Mouse (Mus musculus): ENCODE measurements around the gene Rab37.
A peak's percentile ranks its signal among the peaks of the same experiment; 100 is the strongest.

Gene Rab37

GRCm38 (mm10) chr11:115131768-115132381 is 40.6 kb downstream of the Rab37 start:
- DNase-seq (ENCODE audit: low read depth, low spot score), result no peak

DNA sequence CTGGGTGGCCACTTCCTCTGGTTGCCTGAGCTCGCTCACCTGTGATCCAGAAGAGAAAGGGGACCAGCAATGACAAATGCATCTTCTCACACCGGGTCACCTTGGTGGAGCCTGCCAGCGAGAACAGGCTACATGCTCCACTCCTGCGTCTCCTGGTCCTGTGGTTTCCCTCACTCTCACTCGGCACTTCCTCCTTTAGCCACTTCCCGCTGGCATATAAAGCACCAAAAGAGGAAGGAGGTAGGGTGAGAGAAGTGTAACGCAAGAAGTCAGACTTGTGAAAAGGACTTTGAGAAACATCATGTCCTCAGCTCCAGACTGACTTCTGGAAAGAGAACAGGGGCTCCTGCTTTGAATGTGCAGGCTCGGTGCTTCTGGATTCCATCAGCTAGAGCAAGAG is 42.6 kb downstream of the Rab37 start, which contains the start of gene Cd300lf:
Gene Cd300lf (minus strand): TSS at position 193 of the 400 bp plus-strand sequence.
- DNase-seq (ENCODE audit: low read depth, low spot score), result peak; percentile 43

DNA sequence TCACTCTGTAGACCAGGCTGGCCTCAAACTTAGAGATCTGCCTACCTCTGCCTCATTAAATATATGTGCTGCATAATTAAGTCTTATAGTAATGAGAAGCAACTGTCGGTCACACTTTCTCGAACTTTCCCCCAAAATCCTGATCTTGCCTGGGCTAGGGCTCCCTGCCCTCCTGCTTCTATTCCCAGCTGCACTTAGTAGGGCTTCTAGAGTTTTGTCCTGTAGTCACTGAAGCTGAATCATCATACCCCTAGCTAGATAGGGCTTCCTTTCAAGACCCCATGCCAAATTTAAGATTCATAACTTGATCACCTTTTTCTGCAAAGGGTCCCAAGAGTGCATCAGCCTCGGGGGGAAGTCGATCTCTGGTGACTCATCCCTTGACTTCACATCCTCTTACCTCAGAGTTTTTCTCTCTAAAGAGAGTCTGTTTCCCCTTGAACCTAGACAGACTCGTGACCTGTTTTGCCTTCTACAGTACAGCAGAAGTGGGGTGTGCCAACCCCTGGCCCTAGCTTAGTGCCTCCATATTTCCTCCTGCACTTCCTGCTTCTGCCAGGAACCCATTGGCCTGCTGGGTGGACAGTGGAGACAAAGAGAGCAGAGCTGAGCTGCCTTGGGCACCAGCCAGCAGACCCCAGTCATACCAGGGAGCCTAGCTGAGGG is 47.5 kb downstream of the Rab37 start:
- DNase-seq (ENCODE audit: low read depth, low spot score), result no peak

DNA sequence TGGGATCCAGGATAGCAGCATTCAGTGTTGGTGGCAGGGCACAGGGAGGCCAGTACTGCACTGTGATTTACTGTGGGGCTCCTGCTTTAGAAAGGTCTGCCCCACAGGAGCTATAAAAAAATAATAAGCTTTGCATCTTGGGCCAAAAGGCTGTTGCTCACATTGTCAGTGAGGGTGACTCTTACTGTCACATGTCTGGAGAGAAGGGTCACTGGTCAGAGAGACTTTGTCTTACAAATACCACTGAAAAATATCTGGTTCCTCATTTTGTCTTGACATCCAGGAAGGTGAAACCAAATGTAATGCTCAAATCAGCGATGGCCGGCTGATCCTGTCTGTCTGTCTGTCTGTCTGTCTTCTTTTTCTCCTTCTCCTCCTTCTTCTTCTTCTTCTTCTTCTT is 50.7 kb downstream of the Rab37 start:
- no peak for DNase-seq (ENCODE audit: low read depth, low spot score)

- DNase-seq (ENCODE audit: low read depth, low spot score), result no peak
Measured at GRCm38 (mm10) chr11:115147813-115148212, 56.6 kb downstream of the Rab37 start.

DNA sequence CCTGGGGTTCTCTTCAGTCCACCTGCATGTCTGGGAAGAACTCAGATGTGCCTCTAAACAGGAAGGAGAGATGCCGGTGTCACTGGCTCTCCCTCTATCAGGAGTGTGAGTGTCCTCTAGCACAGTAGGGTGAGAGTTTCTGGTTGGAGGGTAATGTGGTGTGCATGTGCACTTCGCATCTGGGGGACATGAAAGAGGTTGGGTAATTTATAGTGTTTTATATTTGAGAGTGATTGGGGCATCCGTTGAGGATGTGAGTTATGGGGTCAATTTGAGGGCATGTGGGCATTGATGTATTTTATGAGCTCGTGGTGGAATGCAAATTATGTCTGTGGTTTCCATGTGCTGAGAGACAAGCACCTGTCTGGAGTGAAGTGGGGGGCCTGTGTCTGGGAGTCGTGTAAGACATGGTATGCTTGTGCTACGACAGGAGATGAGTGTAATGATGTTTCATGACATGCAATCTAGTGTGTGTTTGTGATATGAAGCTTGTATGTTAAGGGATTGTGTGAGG is 59.6 kb downstream of the Rab37 start:
- no peak for DNase-seq (ENCODE audit: low read depth, low spot score)

- peak; percentile 91 for DNase-seq (ENCODE audit: low read depth, low spot score)
Measured at GRCm38 (mm10) chr11:115151755-115152429, 60.7 kb downstream of the Rab37 start.

DNA sequence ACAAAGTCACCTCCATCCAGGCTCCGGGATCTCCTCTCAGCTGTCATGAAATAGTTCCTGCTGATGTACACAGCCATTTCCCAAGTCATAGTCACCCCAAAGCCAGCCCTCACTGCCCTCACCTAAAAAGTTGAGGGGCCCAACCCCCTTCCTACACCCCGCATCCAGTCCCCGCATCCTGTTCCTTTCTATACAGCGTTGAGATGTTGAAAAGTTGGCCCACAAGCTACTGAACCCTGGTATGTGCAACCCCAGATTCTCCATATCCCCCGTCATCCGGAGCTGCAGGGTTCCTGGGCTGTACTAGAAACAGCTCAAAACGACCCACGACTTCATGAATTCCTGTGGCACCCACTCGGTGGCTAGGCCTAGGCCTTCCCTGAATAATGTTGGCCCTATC is 61.9 kb downstream of the Rab37 start:
- DNase-seq (ENCODE audit: low read depth, low spot score), result no peak

- peak; percentile 82 for DNase-seq (ENCODE audit: low read depth, low spot score)
Measured at GRCm38 (mm10) chr11:115153699-115154292, 62.6 kb downstream of the Rab37 start.

GRCm38 (mm10) chr11:115155053-115155634 is 63.9 kb downstream of the Rab37 start:
- no peak for DNase-seq (ENCODE audit: low read depth, low spot score)

- DNase-seq (ENCODE audit: low read depth, low spot score), result no peak
Measured at GRCm38 (mm10) chr11:115157933-115158719, 66.9 kb downstream of the Rab37 start.

DNA sequence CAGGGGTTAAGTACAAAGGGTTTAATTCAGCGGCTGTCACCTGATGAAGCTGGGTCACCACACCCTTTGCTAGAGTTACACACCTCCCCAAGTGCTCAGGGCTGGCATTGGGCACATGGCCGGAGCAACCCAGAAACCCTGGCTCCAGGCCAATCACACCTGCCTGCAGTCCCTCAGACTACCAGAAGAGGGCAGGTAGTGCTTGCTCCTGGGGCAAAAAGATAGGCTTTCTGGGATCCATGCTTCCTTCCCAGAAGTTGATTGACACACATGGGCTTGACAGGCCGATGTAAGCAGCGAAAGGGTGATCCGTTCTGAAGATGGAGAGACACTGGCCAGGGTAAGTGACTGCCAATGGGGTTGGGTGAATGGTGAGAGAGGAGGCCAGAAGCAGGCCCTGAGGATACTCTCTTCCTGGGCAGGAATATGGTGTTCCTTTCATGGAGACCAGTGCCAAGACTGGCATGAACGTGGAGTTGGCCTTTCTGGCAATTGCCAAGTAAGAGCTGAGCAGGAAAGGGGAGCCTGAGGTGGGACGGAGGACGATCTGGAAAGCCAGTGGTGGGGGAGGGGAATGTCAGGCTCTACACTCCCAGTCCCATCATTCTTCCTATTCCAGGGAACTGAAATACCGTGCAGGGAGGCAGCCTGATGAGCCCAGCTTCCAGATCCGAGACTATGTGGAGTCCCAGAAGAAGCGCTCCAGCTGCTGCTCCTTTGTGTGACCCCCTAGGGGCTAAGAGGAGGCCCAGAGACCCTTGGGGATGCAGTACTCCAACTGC is 69.0 kb downstream of the Rab37 start:
- DNase-seq (ENCODE audit: low read depth, low spot score), result peak; percentile 76

DNA sequence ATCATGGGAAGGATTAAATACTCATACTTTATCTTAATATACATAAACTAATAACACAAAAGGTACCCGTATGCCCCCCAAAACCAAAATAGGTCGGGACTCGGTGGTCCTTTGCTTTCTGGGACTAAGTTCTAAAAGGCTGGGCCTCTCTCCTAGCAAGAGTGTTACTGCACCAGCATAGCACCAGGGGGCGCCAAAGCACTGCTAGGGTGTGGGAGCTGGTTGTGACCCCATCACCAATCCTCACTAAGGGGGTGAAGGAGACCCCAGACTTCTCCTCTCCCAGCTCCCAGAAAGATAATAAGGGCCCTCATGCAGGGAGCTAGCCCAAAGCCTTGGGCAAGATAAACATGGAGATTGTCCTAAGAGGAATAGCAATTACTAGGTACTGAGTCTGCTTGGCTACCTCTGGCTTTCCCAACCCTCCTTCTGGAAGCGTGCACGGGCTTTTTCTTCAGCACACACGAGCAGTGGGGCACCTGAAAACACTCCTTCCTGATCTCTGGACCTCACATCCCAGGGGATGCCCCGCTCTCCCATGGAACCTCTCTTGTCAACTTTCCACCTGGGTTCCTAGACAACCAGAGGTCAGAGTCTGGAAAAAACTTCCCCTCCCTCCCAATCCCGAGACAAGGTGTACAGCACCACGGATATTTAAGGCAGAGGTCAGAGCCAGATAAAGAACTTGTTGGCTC is 69.8 kb downstream of the Rab37 start:
- peak; percentile 65 for DNase-seq (ENCODE audit: low read depth, low spot score)

- DNase-seq (ENCODE audit: low read depth, low spot score), result no peak
Measured at GRCm38 (mm10) chr11:115161578-115162204, 70.5 kb downstream of the Rab37 start.

DNA sequence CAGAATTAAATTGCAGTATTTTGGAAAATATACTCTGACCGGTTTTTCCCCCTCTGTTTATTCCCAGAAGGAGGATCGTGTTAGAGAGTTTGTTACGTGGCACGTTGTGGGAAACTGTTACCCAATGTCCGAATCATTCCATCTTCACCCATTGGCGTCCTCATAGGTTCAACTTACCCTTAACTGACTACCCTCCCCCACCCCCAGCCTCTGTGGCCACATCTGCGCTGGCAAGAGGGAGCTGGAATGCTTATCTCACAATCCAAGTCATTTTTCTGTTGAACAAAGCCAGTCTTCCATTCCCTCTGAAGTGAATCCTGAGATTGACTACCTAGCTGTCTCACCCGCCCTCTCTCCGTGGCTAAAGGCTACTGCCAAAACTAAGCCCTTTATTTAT is 71.0 kb downstream of the Rab37 start:
- DNase-seq (ENCODE audit: low read depth, low spot score), result no peak

DNA sequence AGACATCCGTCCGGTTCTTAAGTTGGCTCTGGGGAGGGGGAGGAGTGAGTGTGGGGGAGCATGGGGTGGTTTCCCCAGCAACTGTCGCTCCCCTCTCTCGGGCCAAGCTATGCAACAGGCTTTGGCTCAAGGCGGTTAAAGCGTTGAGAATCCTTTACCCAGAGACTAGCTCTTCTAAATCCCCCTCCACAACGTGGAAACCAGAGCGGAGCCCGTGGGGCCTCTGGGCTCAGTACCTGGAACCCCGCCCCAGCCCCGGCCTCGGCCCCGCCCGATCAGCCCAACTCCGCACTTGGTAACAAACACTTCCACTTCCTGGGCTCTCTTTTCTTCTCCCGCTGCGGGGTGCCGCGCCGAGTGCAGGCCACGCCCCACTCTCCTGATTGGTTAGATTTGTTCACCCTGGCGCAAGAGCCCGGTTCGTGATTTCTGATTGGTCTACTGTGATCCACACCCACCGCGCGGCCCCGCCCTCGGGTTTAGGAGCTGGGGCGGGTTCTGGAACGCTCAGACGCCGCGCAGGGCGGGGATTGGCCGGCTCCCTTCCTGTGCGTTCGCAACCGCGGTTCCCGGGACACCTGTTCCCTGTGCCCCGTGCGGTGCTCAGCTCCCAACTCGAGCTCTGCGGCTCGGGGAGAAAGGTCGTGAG is 71.7 kb downstream of the Rab37 start, which contains the start of gene Slc9a3r1:
Gene Slc9a3r1 (plus strand): TSS at position 510 of the 649 bp plus-strand sequence.
- DNase-seq (ENCODE audit: low read depth, low spot score), result peak; percentile 98

DNA sequence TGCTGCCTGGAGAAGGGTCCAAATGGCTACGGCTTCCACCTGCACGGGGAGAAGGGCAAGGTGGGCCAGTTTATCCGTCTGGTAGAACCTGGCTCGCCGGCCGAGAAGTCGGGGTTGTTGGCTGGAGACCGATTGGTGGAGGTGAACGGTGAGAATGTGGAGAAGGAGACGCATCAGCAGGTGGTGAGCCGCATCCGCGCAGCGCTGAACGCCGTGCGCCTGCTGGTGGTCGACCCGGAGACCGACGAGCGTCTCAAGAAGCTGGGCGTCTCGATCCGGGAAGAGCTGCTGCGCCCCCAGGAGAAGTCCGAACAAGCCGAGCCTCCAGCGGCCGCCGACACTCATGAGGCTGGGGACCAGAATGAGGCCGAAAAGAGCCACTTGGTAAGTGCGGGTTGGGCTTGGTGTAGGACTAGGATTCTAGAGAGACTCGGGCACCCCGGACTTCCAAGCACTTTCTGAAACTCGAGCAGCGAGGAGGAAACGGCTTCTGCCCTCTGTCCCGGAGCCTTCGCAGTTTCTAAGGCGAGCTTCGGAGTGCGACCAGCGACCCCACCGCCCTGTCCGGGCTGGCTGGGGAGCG is 72.4 kb downstream of the Rab37 start:
- no peak for DNase-seq (ENCODE audit: low read depth, low spot score)

DNA sequence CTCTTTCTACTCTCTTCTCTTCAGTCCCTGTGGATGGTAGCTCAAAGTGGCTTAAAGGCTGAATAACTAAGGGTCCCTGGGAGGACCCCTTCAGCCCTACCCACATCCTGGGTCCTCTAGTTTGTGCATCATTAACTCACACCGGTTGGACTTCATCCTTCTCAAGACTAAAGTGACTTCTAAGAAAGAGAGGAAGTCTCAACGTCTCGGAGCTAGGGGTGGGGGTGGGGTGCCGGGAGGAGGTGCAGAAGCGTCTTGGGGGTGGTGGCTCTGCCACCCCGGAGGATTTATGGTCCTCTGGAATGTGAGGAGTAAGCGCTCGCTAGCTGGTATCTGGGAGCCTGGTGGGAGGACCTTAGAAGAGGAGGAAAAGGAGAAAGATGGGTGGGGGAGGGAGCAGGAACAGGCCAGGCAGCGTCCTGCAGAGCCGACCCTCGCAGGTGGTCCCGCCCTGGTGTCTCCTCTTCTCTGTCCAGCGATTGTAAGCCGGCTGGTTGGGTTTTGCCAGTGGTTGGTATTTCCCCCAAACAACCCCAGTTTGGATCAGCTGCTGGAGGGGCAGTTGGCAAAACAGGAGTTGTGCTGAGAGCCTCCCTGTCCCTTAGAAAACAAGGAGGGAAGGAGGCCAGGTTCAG is 73.2 kb downstream of the Rab37 start:
- no peak for DNase-seq (ENCODE audit: low read depth, low spot score)
